9 mouse cellular contexts compared by ENCODE assay signal in genomic region chr2:30471051-30471450, GRCm38 (mm10). TPM values are rescaled to one million over a fixed set of nuclear protein-coding genes. Genes with fewer than 3 reads are reported as not detected.
DNase-seq lines count a peak whose midpoint lies in the region; ATAC-seq and TF ChIP-seq lines count a peak whose summit lies in the region.
"Had no signal": no experiment of that assay in that cellular context is flagged by ENCODE, and none has a peak within 500 bp of the region (broad histone marks: within the 10 kb centered on the region; RNA-seq: fewer than 3 reads in every experiment).

No protein-coding gene starts in this region.

- H3K27me3 ChIP-seq in heart, postnatal 0 days (ENCODE audit: control insufficient read depth, insufficient read depth, low read length): no peaks in the 10 kb centered on the region
- peaks cover 32% of the 10 kb centered on the region for H3K27me3 ChIP-seq in midbrain, embryonic 12.5 days

- no peaks in the 10 kb centered on the region for H3K36me3 ChIP-seq in heart, postnatal 0 days (replicated peaks; ENCODE audit: control insufficient read depth, insufficient read depth, low read length)
- H3K36me3 ChIP-seq in midbrain, embryonic 12.5 days: no peaks in the 10 kb centered on the region
- H3K36me3 ChIP-seq: liver, embryonic 15.5 days had no signal

- peaks cover 20% of the 10 kb centered on the region for H3K4me1 ChIP-seq in heart, postnatal 0 days (ENCODE audit: control insufficient read depth, insufficient read depth)
- H3K4me1 ChIP-seq in midbrain, embryonic 12.5 days: peaks cover 41% of the 10 kb centered on the region

- peak overlapping the region; percentile 91 for H3K27ac ChIP-seq in heart, postnatal 0 days (ENCODE audit: low read depth)
- peak overlapping the region; percentile 89 for H3K27ac ChIP-seq in midbrain, embryonic 12.5 days (replicated peaks)
- H3K27ac ChIP-seq: liver, embryonic 15.5 days had no signal

- peak overlapping the region; percentile 96 for H3K4me2 ChIP-seq in heart, postnatal 0 days (ENCODE audit: low read depth, low read length)
- H3K4me2 ChIP-seq in midbrain, embryonic 12.5 days (replicated peaks): peak overlapping the region; percentile 94

- DNase-seq in kidney, postnatal 10 days: peak; percentile 45
- DNase-seq in kidney, postnatal 14 days: no peak
- peak; percentile 57 to 59 for DNase-seq in cerebellum, postnatal 10 days
- DNase-seq in heart, postnatal 0 days (ENCODE audit: low spot score): no peak
- no peak for DNase-seq in layer of hippocampus, postnatal 36 days
- DNase-seq in yolk sac, embryonic 10.5 days (ENCODE audit: low spot score): no peak
- no peak for DNase-seq in adipocyte (ENCODE audit: low spot score)

- ATAC-seq in heart, postnatal 0 days (ENCODE audit: insufficient read depth, low read depth): no peak
- ATAC-seq in midbrain, embryonic 12.5 days (ENCODE audit: low FRiP score, low read depth): no peak

- 20% methylated on average over 8 of the region's 8 CpGs for WGBS in heart, postnatal 0 days
- WGBS in midbrain, embryonic 12.5 days: 2% methylated on average over 8 of the region's 8 CpGs

- TF ChIP-seq EP300 in heart, postnatal 0 days (IDR thresholded peaks at IDR 0.05; ENCODE audit: low read depth): no peak

- no peaks in the 10 kb centered on the region for H3K9me3 ChIP-seq in heart, postnatal 0 days (replicated peaks; ENCODE audit: control insufficient read depth, low read length)
- no peaks in the 10 kb centered on the region for H3K9me3 ChIP-seq in midbrain, embryonic 12.5 days
- H3K9me3 ChIP-seq: liver, embryonic 15.5 days had no signal

- no peak for TF ChIP-seq CTCF in heart, postnatal 0 days (IDR thresholded peaks at IDR 0.05; ENCODE audit: low read depth)

- peak overlapping the region; percentile 85 for H3K4me3 ChIP-seq in heart, postnatal 0 days (ENCODE audit: low read depth, low read length)
- peak overlapping the region; percentile 88 for H3K4me3 ChIP-seq in midbrain, embryonic 12.5 days

- H3K9ac ChIP-seq in heart, postnatal 0 days (replicated peaks; ENCODE audit: low read depth, low read length): 0 out of 2 replicates have a peak overlapping the region, but pooled peaks have one; percentile 9
- peak overlapping the region; percentile 96 for H3K9ac ChIP-seq in midbrain, embryonic 12.5 days (replicated peaks)

RNA-seq across cellular contexts. Expression of gene Ier5l, which starts 3.0 kb away (rescaled TPM):
- 12.4 and 12.5 TPM in 2 replicates for total RNA-seq in heart, postnatal 0 days (2014; rRNA removed; ENCODE audit: low replicate concordance)
- polyA plus RNA-seq in heart, postnatal 0 days (2015; fragmentation: Nextera tagmentation; extraction: Ambion mirVana): 0.94 and 1.2 TPM in 2 replicates
- polyA plus RNA-seq in midbrain, embryonic 12.5 days (2016; fragmentation: Nextera tagmentation; extraction: Ambion mirVana): 2.7 and 3.4 TPM in 2 replicates
- total RNA-seq in layer of hippocampus, postnatal 36 days (2021): 10 to 100 TPM; 10.4 to 12.7 TPM

RNA-seq across cellular contexts. Expression of gene Ptpa, which starts 55.2 kb away (rescaled TPM):
- total RNA-seq in heart, postnatal 0 days (2014; rRNA removed; ENCODE audit: low replicate concordance): 109 and 112 TPM in 2 replicates
- 92.4 TPM in 2 replicates for polyA plus RNA-seq in heart, postnatal 0 days (2015; fragmentation: Nextera tagmentation; extraction: Ambion mirVana)
- 128 and 129 TPM in 2 replicates for polyA plus RNA-seq in midbrain, embryonic 12.5 days (2016; fragmentation: Nextera tagmentation; extraction: Ambion mirVana)
- total RNA-seq in layer of hippocampus, postnatal 36 days (2021): 100 to 1,000 TPM; 166 to 168 TPM

RNA-seq across cellular contexts. Expression of gene Crat, which starts 55.4 kb away (rescaled TPM):
- 351 and 413 TPM in 2 replicates for total RNA-seq in heart, postnatal 0 days (2014; rRNA removed; ENCODE audit: low replicate concordance)
- 263 and 266 TPM in 2 replicates for polyA plus RNA-seq in heart, postnatal 0 days (2015; fragmentation: Nextera tagmentation; extraction: Ambion mirVana)
- 20.4 and 22.6 TPM in 2 replicates for polyA plus RNA-seq in midbrain, embryonic 12.5 days (2016; fragmentation: Nextera tagmentation; extraction: Ambion mirVana)
- total RNA-seq in layer of hippocampus, postnatal 36 days (2021): 10 to 100 TPM; 42.5 to 46.1 TPM

Comparison
In these comparisons a context has a peak if more than half of its experiments do, and no peak if none do; other contexts are left out.
1. DNase-seq: peak in kidney, postnatal 10 days (single experiment) and cerebellum, postnatal 10 days (2 of 2); none in kidney, postnatal 14 days (single experiment), heart, postnatal 0 days (single experiment), layer of hippocampus, postnatal 36 days (0 of 2), yolk sac, embryonic 10.5 days (single experiment) and adipocyte (single experiment).